Mouse (Mus musculus) embryonic facial prominence, embryonic 13.5 days (tissue): ENCODE measurements around the gene Mest. TPM values are rescaled to one million over a fixed set of nuclear protein-coding genes. Genes with fewer than 3 reads are reported as not detected.

Source experiments
- ATAC-seq: fragments of 200-750 bp; cut with Nextera tagmentation; 2 replicates; pipeline ENCODE4 v1.8.0; 2017; ENCODE audit warnings: low read depth; ENCODE audit not compliant: insufficient number of reproducible peaks, insufficient read depth, low FRiP score, low TSS enrichment
- H3K27ac ChIP-seq: fragments of 300-500 bp; sonication (generic); 2 replicates; pipeline ENCODE4 v1.5.1; 2015; ENCODE audit warnings: moderate library complexity, mild to moderate bottlenecking, inconsistent platforms
- H3K27me3 ChIP-seq: fragments of 300-500 bp; sonication (generic); 2 replicates; pipeline ENCODE4 v1.6.1; 2015; ENCODE audit warnings: mild to moderate bottlenecking, inconsistent platforms
- H3K36me3 ChIP-seq: fragments of 300-500 bp; sonication (generic); 2 replicates; pipeline ENCODE4 v1.6.1; 2015; ENCODE audit warnings: mild to moderate bottlenecking, inconsistent platforms
- H3K4me1 ChIP-seq: fragments of 300-500 bp; sonication (generic); 2 replicates; pipeline ENCODE4 v1.6.1; 2015; ENCODE audit warnings: inconsistent platforms
- H3K4me2 ChIP-seq: fragments of 300-500 bp; sonication (generic); 2 replicates; pipeline ENCODE4 v1.6.1; 2015; ENCODE audit warnings: moderate library complexity, mild to moderate bottlenecking, inconsistent platforms
- H3K4me3 ChIP-seq: fragments of 300-500 bp; sonication (generic); 2 replicates; pipeline ENCODE4 v1.5.1; 2015; ENCODE audit warnings: mild to moderate bottlenecking, inconsistent platforms
- H3K9ac ChIP-seq: fragments of 300-500 bp; sonication (generic); 2 replicates; pipeline ENCODE4 v1.6.1; 2015; ENCODE audit warnings: mild to moderate bottlenecking, inconsistent platforms
- H3K9me3 ChIP-seq: fragments of 300-500 bp; sonication (generic); 2 replicates; pipeline ENCODE4 v1.6.1; 2016; ENCODE audit warnings: inconsistent platforms
- whole genome bisulfite sequencing: fragments of 180-500 bp; shearing (Covaris S2); methylation state at CpG from one replicate; pipeline ENCODE4 v1.1.7; 2015; ENCODE audit warnings: mixed read lengths; 5-methylcytosine and 5-hydroxymethylcytosine counted together
- polyA plus RNA-seq: library from polyadenylated mRNA; unstranded; fragments of >200 nt; fragmentation: Nextera tagmentation; extraction: Ambion mirVana; gene quantifications from 2 replicates; pipeline ENCODE4 v1.2.1, GENCODE M21; 2015

Mest gene
- polyA plus RNA-seq, 1 experiment from 2014 or later, result 912 TPM

- Histone ChIP-seq H3K36me3 (no peaks in the 10 kb centered on the region), H3K9me3 (no peaks in the 10 kb centered on the region), H3K27me3 (no peaks in the 10 kb centered on the region), H3K4me1 (peaks cover 30% of the 10 kb centered on the region), H3K4me3 (no peak overlapping the region), H3K27ac (no peak overlapping the region), H3K9ac (no peak overlapping the region), H3K4me2 (no peak overlapping the region)
- ATAC-seq, result no peak
- 59% methylated on average over 1 of the region's 1 CpGs for WGBS
Observed at GRCm38 (mm10) chr6:30684570-30684969, 38.8 kb upstream of the Mest start.

DNA sequence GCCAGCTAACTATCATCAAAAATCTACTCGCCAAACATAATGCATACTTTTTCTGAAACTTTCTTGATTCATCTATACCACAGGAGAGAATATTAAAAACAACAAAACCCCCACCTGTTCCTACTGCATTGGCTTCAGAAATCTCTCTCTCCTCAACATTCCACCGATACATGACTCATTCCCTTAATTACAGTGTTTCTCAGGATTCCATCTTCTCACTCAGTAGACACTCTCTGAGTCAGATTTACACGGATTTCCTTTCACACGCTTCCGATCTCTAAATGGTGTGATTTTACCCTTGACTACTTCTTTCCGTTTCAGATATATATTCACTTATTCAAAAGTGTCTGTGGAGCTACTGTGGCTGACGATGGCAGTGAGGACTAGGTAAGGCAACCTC is 36.1 kb upstream of the Mest start:
- no peak overlapping the region for H3K27ac ChIP-seq
- H3K4me2 ChIP-seq, result no peak overlapping the region
- no peak for ATAC-seq
- no peaks in the 10 kb centered on the region for H3K9me3 ChIP-seq
- no peak overlapping the region for H3K9ac ChIP-seq
- peaks cover 15% of the 10 kb centered on the region for H3K4me1 ChIP-seq
- H3K27me3 ChIP-seq, result no peaks in the 10 kb centered on the region
- 88% methylated on average over 7 of the region's 7 CpGs for WGBS
- H3K4me3 ChIP-seq, result no peak overlapping the region
- no peaks in the 10 kb centered on the region for H3K36me3 ChIP-seq

GRCm38 (mm10) chr6:30692826-30693225 is 30.5 kb upstream of the Mest start:
- peak overlapping the region; percentile 74 for H3K9ac ChIP-seq
- H3K4me3 ChIP-seq, result peak overlapping the region; percentile 57
- H3K27ac ChIP-seq, result peak overlapping the region; percentile 94
- no peaks in the 10 kb centered on the region for H3K27me3 ChIP-seq
- peak overlapping the region; percentile 70 for H3K4me2 ChIP-seq
- no peak for ATAC-seq
- no peaks in the 10 kb centered on the region for H3K36me3 ChIP-seq
- H3K4me1 ChIP-seq, result peaks cover 12% of the 10 kb centered on the region
- no peaks in the 10 kb centered on the region for H3K9me3 ChIP-seq
- WGBS, result 74% methylated on average over 5 of the region's 5 CpGs

DNA sequence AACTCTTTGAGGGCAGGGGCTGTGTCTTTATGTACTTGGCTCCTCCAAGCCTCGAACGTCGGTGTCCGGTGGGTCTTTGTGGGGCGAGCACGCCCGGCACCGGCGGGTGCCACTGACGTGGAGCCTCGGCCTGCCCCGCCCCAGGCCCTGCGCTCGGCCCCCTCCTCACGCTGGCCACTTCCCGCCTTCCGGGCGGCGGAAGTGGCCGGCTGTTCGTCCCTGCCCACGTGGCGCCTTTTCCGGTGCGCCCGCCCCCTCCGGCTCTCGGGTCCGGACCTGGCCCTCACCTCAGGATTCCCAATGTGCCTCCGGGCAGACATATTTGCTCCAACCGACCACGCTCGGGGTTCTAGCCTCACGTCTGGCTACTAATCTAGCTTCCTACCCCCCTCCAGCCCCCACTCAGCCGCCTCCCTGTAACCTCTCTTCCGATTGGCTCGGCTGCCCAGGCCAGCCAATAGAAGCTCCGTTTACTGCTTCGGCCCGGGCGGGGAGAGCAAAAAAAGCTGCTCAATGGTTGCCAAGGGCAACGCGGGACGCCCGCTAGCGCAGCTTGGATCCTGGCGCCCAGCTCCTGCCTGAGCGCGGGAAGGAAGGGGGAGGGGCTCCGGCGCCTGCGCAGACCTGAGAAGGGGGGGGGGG is 29.9 kb upstream of the Mest start, which contains the start of gene Cep41:
TSS of gene Cep41 (minus strand) at position 400 of the 642 bp plus-strand sequence.
- peak within 1 kb of the TSS; percentile 70 for H3K4me2 ChIP-seq
- peak; percentile 94 for ATAC-seq
- H3K4me1 ChIP-seq, result peaks cover 12% of the 10 kb centered on the region
- H3K9me3 ChIP-seq, result no peaks in the 10 kb centered on the region
- under 1% methylated on average over 47 of the region's 52 CpGs for WGBS
- H3K27ac ChIP-seq, result peak within 1 kb of the TSS; percentile 94
- H3K9ac ChIP-seq, result peak within 1 kb of the TSS; percentile 74
- no peaks in the 10 kb centered on the region for H3K27me3 ChIP-seq
- no peaks in the 10 kb centered on the region for H3K36me3 ChIP-seq
- H3K4me3 ChIP-seq, result peak within 1 kb of the TSS; percentile 57

GRCm38 (mm10) chr6:30694209-30694608 is 29.1 kb upstream of the Mest start:
- Histone ChIP-seq H3K27me3 (no peaks in the 10 kb centered on the region), H3K4me1 (peaks cover 12% of the 10 kb centered on the region), H3K9ac (0 out of 2 replicates have a peak overlapping the region, but pooled peaks have one; percentile 40), H3K27ac (peak overlapping the region; percentile 94), H3K4me3 (peak overlapping the region; percentile 57), H3K9me3 (no peaks in the 10 kb centered on the region), H3K4me2 (peak overlapping the region; percentile 70), H3K36me3 (no peaks in the 10 kb centered on the region)
- WGBS, result 42% methylated on average over 6 of the region's 6 CpGs
- no peak for ATAC-seq

DNA sequence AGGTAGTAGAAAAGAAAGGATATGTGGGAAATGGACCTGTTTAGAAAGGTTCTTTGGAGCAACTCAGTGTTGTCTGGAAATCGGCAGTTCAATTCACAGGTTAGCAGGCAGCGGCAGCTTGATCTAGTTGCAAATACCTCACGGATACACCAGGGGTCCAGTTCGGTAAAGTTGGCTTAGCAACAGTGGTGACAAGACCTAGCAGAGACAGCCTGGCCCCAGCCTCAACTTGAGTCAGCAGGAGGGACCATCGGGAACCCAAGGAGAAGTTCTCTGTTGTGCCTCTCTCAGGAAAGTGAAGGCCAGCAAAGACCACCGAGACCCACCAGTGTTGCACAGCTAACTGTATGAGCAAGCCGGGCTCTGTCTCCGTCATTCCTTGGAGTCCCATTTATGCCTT is 28.2 kb upstream of the Mest start:
- 93% methylated on average over 8 of the region's 8 CpGs for WGBS
- ATAC-seq, result no peak
- no peak overlapping the region for H3K9ac ChIP-seq
- no peak overlapping the region for H3K27ac ChIP-seq
- no peaks in the 10 kb centered on the region for H3K27me3 ChIP-seq
- H3K4me2 ChIP-seq, result no peak overlapping the region
- H3K4me1 ChIP-seq, result peaks cover 15% of the 10 kb centered on the region
- H3K36me3 ChIP-seq, result no peaks in the 10 kb centered on the region
- H3K9me3 ChIP-seq, result no peaks in the 10 kb centered on the region
- H3K4me3 ChIP-seq, result no peak overlapping the region

- 37% methylated on average over 5 of the region's 5 CpGs for WGBS
- Histone ChIP-seq H3K27me3 (no peaks in the 10 kb centered on the region), H3K36me3 (no peaks in the 10 kb centered on the region), H3K9me3 (no peaks in the 10 kb centered on the region), H3K4me3 (no peak overlapping the region), H3K9ac (no peak overlapping the region), H3K27ac (peak overlapping the region; percentile 73), H3K4me2 (no peak overlapping the region), H3K4me1 (peaks cover 18% of the 10 kb centered on the region)
- ATAC-seq, result no peak
Observed at GRCm38 (mm10) chr6:30697464-30697863, 25.9 kb upstream of the Mest start.

DNA sequence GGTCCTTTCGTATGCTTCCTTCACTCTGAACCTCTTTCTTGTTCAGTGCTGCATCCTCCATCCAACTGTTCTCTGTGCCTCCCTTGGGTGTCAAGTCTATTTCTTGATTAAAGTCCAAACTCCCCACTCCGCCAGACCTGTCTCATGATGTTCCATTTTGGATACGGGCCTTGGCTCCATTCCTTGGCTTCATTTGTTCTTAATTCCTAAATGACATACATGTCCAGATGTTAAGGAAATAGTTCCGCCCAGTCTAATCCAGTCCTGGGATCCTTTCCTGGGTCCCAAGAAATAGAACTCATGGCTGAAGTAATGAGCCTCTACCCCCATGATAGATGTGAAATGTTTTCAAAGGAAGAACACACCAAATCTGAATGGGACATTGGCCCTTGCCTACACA is 25.3 kb upstream of the Mest start:
- ATAC-seq, result no peak
- Histone ChIP-seq H3K27ac (peak overlapping the region; percentile 73), H3K4me2 (no peak overlapping the region), H3K36me3 (no peaks in the 10 kb centered on the region), H3K27me3 (no peaks in the 10 kb centered on the region), H3K4me3 (no peak overlapping the region), H3K4me1 (peaks cover 15% of the 10 kb centered on the region), H3K9me3 (no peaks in the 10 kb centered on the region), H3K9ac (no peak overlapping the region)
- 81% methylated on average over 4 of the region's 4 CpGs for WGBS

DNA sequence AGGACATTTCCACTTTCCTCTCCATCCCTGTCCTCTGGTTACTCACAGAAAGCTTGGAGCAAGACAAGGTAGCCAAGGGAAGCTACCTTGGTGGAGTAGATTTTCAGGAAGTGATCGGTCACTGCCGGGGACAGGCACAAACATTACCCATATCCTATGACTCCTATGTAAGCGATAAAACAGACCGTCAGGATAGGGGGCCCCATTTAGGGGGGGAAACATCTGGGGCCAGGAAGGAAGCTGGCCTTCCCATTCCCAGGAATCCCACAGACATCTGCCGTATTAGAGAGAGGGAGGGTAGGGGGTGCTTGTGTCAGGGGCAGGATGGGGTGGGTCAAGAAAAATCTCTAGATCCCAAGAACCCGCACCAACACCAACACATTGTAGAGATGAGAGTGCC is 23.2 kb upstream of the Mest start:
- Histone ChIP-seq H3K9ac (no peak overlapping the region), H3K4me1 (peaks cover 18% of the 10 kb centered on the region), H3K36me3 (no peaks in the 10 kb centered on the region), H3K27me3 (no peaks in the 10 kb centered on the region), H3K27ac (no peak overlapping the region; the same call in 1 of the 2 replicates), H3K4me3 (no peak overlapping the region), H3K4me2 (no peak overlapping the region), H3K9me3 (no peaks in the 10 kb centered on the region)
- ATAC-seq, result no peak
- WGBS, result 47% methylated on average over 6 of the region's 6 CpGs

DNA sequence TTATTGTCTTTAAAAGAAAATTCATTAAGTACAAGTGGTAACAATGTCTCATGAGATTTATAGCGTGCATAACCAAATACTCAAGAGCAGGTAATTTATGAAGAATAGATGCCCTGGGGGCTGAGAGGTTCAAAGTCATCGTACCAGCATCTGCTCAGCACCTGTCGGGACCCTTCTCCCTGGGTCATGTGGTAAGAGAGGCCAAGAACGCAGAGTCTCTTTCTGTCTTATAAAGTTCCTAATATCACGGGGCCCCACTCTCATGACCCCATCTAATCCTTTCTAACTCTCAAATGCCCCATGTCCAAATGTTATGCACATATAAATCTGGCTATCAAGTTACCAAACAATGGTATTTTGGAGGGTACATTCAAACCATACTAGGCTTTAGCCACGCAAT is 20.5 kb upstream of the Mest start:
- H3K9me3 ChIP-seq, result no peaks in the 10 kb centered on the region
- peak overlapping the region; percentile 5; the same call in 1 of the 2 replicates for H3K27ac ChIP-seq
- H3K36me3 ChIP-seq, result no peaks in the 10 kb centered on the region
- no peaks in the 10 kb centered on the region for H3K27me3 ChIP-seq
- peaks cover 18% of the 10 kb centered on the region for H3K4me1 ChIP-seq
- WGBS, result 42% methylated on average over 6 of the region's 6 CpGs
- H3K4me3 ChIP-seq, result no peak overlapping the region
- H3K9ac ChIP-seq, result no peak overlapping the region
- no peak for ATAC-seq
- no peak overlapping the region for H3K4me2 ChIP-seq

- no peak for ATAC-seq
- no peak overlapping the region for H3K4me3 ChIP-seq
- 74% methylated on average over 6 of the region's 6 CpGs for WGBS
- no peaks in the 10 kb centered on the region for H3K27me3 ChIP-seq
- peaks cover 18% of the 10 kb centered on the region for H3K4me1 ChIP-seq
- H3K4me2 ChIP-seq, result no peak overlapping the region
- H3K9me3 ChIP-seq, result no peaks in the 10 kb centered on the region
- no peak overlapping the region for H3K9ac ChIP-seq
- peak overlapping the region; percentile 5; the same call in 1 of the 2 replicates for H3K27ac ChIP-seq
- H3K36me3 ChIP-seq, result no peaks in the 10 kb centered on the region
Observed at GRCm38 (mm10) chr6:30703476-30703875, 19.9 kb upstream of the Mest start.

GRCm38 (mm10) chr6:30703977-30704602 is 19.3 kb upstream of the Mest start:
- Histone ChIP-seq H3K9ac (no peak overlapping the region), H3K9me3 (no peaks in the 10 kb centered on the region), H3K4me3 (no peak overlapping the region), H3K27me3 (no peaks in the 10 kb centered on the region), H3K4me1 (peaks cover 21% of the 10 kb centered on the region), H3K4me2 (no peak overlapping the region), H3K27ac (no peak overlapping the region), H3K36me3 (no peaks in the 10 kb centered on the region)
- 79% methylated on average over 9 of the region's 9 CpGs for WGBS
- no peak for ATAC-seq
